Mouse (Mus musculus): ENCODE data around the gene Cnpy3.

GRCm38 (mm10) chr17:46771025-46771424 is 19.0 kb upstream of the Cnpy3 start:
- TF ChIP-seq POLR2A (IDR thresholded peaks at IDR 0.05; ENCODE audit: borderline replicate concordance, insufficient read depth, low read length) (no peak), CTCF (IDR thresholded peaks at IDR 0.05; ENCODE audit: borderline replicate concordance, insufficient read depth, low read depth, low read length) (no peak)
